Mouse (Mus musculus) kidney, postnatal 0 days (tissue): ENCODE data around the gene R3hdm2. TPM values are rescaled to one million over a fixed set of nuclear protein-coding genes. Genes with fewer than 3 reads are reported as not detected.

Experiments used
- ATAC-seq: fragments of 200-750 bp; cut with Nextera tagmentation; replicated peaks from 2 replicates; pipeline ENCODE4 v1.8.0; 2017; ENCODE audit warnings: low read depth, moderate number of reproducible peaks, moderate TSS enrichment, moderate library complexity; ENCODE audit not compliant: low FRiP score
- DNase-seq: peaks from one replicate; pipeline ENCODE4 v3.0.0-alpha.2; 2016; ENCODE audit warnings: low spot score
- H3K27ac ChIP-seq: fragments of 300-500 bp; sonication (generic); 2 replicates; pipeline ENCODE4 v1.5.1; 2014; ENCODE audit warnings: mild to moderate bottlenecking
- H3K27me3 ChIP-seq: fragments of 300-500 bp; sonication (generic); 2 replicates; pipeline ENCODE4 v1.6.1; 2014; ENCODE audit warnings: low read length, mixed read lengths; ENCODE audit not compliant: insufficient read depth
- H3K36me3 ChIP-seq: fragments of 300-500 bp; sonication (generic); 2 replicates; pipeline ENCODE4 v1.6.1; 2014; ENCODE audit warnings: low read length, mixed read lengths; ENCODE audit not compliant: insufficient read depth
- H3K4me1 ChIP-seq: fragments of 300-500 bp; sonication (generic); replicated peaks from 2 replicates; pipeline ENCODE4 v1.6.1; 2014; ENCODE audit warnings: antibody characterized with exemption, low read length, mixed read lengths; ENCODE audit not compliant: insufficient read depth
- H3K4me2 ChIP-seq: fragments of 300-500 bp; sonication (generic); 2 replicates; pipeline ENCODE4 v1.6.1; 2014; ENCODE audit warnings: mild to moderate bottlenecking, low read length, moderate library complexity, mixed read lengths
- H3K4me3 ChIP-seq: fragments of 300-500 bp; sonication (generic); replicated peaks from 2 replicates; pipeline ENCODE4 v1.5.1; 2014; ENCODE audit warnings: low read depth, low read length
- H3K9ac ChIP-seq: fragments of 300-500 bp; sonication (generic); 2 replicates; pipeline ENCODE4 v1.6.1; 2014; ENCODE audit warnings: low read depth, low read length
- H3K9me3 ChIP-seq: fragments of 300-500 bp; sonication (generic); replicated peaks from 2 replicates; pipeline ENCODE4 v1.6.1; 2016; ENCODE audit warnings: low read length, inconsistent platforms, mixed read lengths
- CTCF ChIP-seq: IDR thresholded peaks from 2 replicates; pipeline ENCODE4 v1.5.1; 2016; ENCODE audit warnings: antibody characterized with exemption, low read depth, mild to moderate bottlenecking, moderate library complexity
- WGBS: fragments of 180-500 bp; shearing (Covaris S2); extraction: QIAGEN DNeasy Blood & Tissue Kit; methylation state at CpG from one replicate; pipeline ENCODE4 v1.1.7; 2014; 5-methylcytosine and 5-hydroxymethylcytosine counted together
- polyA plus RNA-seq: library from polyadenylated mRNA; unstranded; fragments of >200 nt; fragmentation: Nextera tagmentation; extraction: Ambion mirVana; gene quantifications from 2 replicates; pipeline ENCODE4 v1.2.1, GENCODE M21; 2015

The R3hdm2 gene
- polyA plus RNA-seq, 1 experiment from 2014 or later = 34.4 TPM

GRCm38 (mm10) chr10:127530945-127531344, 150.8 kb downstream of the R3hdm2 start:
- H3K4me3 ChIP-seq = no peak overlapping the region
- H3K27ac ChIP-seq = no peak overlapping the region
- peaks cover 95% of the 10 kb centered on the region for H3K27me3 ChIP-seq
- no peaks in the 10 kb centered on the region for H3K9me3 ChIP-seq
- no peaks in the 10 kb centered on the region for H3K36me3 ChIP-seq
- TF ChIP-seq CTCF = no peak
- WGBS = 1% methylated on average over 23 of the region's 25 CpGs
- H3K4me1 ChIP-seq = peaks cover 22% of the 10 kb centered on the region
- peak overlapping the region; percentile 15 for H3K4me2 ChIP-seq
- no peak for ATAC-seq
- no peak overlapping the region for H3K9ac ChIP-seq
- DNase-seq = no peak

GRCm38 (mm10) chr10:127531548-127531947, 151.4 kb downstream of the R3hdm2 start:
- H3K27ac ChIP-seq = no peak overlapping the region
- 5% methylated on average over 4 of the region's 4 CpGs for WGBS
- H3K4me1 ChIP-seq = peaks cover 16% of the 10 kb centered on the region
- no peak overlapping the region for H3K4me3 ChIP-seq
- no peaks in the 10 kb centered on the region for H3K9me3 ChIP-seq
- TF ChIP-seq CTCF = no peak
- ATAC-seq (no peak), DNase-seq (no peak)
- no peak overlapping the region for H3K9ac ChIP-seq
- no peak overlapping the region for H3K4me2 ChIP-seq
- peaks cover 95% of the 10 kb centered on the region for H3K27me3 ChIP-seq
- H3K36me3 ChIP-seq = no peaks in the 10 kb centered on the region

GRCm38 (mm10) chr10:127534036-127534928, 154.2 kb downstream of the R3hdm2 start, which contains the start of gene Nxph4:
TSS of gene Nxph4 (minus strand) at chr10:127534559.
- H3K27ac ChIP-seq = no peak within 1 kb of the TSS
- H3K9ac ChIP-seq = peak within 1 kb of the TSS; percentile 27; the same call in 1 of the 2 replicates
- no peak for TF ChIP-seq CTCF
- WGBS = under 1% methylated on average over 49 of the region's 78 CpGs
- H3K4me2 ChIP-seq = peak within 1 kb of the TSS; percentile 83
- H3K9me3 ChIP-seq = no peaks in the 10 kb centered on the region
- no peak; the same call in 1 of the 2 replicates for ATAC-seq
- no peak for DNase-seq
- H3K27me3 ChIP-seq = peaks cover 73% of the 10 kb centered on the region
- no peaks in the 10 kb centered on the region for H3K36me3 ChIP-seq
- H3K4me1 ChIP-seq = peaks cover 13% of the 10 kb centered on the region
- peak within 1 kb of the TSS; percentile 35 for H3K4me3 ChIP-seq

GRCm38 (mm10) chr10:127534929-127535384, 154.8 kb downstream of the R3hdm2 start:
- H3K4me3 ChIP-seq = peak overlapping the region; percentile 35
- peak overlapping the region; percentile 83 for H3K4me2 ChIP-seq
- ATAC-seq = no peak; the same call in 1 of the 2 replicates
- WGBS = 1% methylated on average over 28 of the region's 30 CpGs
- peaks cover 68% of the 10 kb centered on the region for H3K27me3 ChIP-seq
- no peaks in the 10 kb centered on the region for H3K36me3 ChIP-seq
- H3K27ac ChIP-seq = no peak overlapping the region
- H3K9me3 ChIP-seq = no peaks in the 10 kb centered on the region
- no peak overlapping the region for H3K9ac ChIP-seq
- peaks cover 13% of the 10 kb centered on the region for H3K4me1 ChIP-seq
- no peak for TF ChIP-seq CTCF
- no peak for DNase-seq

GRCm38 (mm10) chr10:127536586-127537314, 156.6 kb downstream of the R3hdm2 start:
- ATAC-seq (no peak), DNase-seq (peak; percentile 79)
- Histone ChIP-seq H3K9me3 (no peaks in the 10 kb centered on the region), H3K9ac (no peak overlapping the region), H3K4me3 (no peak overlapping the region), H3K4me1 (peaks cover 13% of the 10 kb centered on the region), H3K27ac (no peak overlapping the region), H3K27me3 (peaks cover 51% of the 10 kb centered on the region), H3K4me2 (no peak overlapping the region), H3K36me3 (no peaks in the 10 kb centered on the region)
- TF ChIP-seq CTCF = peak; percentile 63
- WGBS = 5% methylated on average over 8 of the region's 8 CpGs
